Mouse (Mus musculus): Measurements from ENCODE around the gene Ube2o. TPM values are rescaled to one million over a fixed set of nuclear protein-coding genes. Genes with fewer than 3 reads are reported as not detected.

The Ube2o gene
- polyA plus RNA-seq, 1 experiment = 29.8 TPM

- Histone ChIP-seq H3K4me3 (ENCODE audit: insufficient read depth, low read length) (peak overlapping the region; percentile 57), H3K27ac (ENCODE audit: insufficient read depth, low read length) (peak overlapping the region; percentile 34), H3K4me1 (ENCODE audit: control insufficient read depth, insufficient read depth, low read length) (0 out of 2 replicates have a peak, but pooled peaks cover 2% of the 10 kb centered on the region)
- TF ChIP-seq POLR2A (IDR thresholded peaks at IDR 0.05; ENCODE audit: low read depth, low read length) = peak; percentile 82
- TF ChIP-seq CTCF (IDR thresholded peaks at IDR 0.05; ENCODE audit: borderline replicate concordance, insufficient read depth, low read length) = no peak
Observed at GRCm38 (mm10) chr11:116624131-116624832, 43.0 kb upstream of the Ube2o start.

DNA sequence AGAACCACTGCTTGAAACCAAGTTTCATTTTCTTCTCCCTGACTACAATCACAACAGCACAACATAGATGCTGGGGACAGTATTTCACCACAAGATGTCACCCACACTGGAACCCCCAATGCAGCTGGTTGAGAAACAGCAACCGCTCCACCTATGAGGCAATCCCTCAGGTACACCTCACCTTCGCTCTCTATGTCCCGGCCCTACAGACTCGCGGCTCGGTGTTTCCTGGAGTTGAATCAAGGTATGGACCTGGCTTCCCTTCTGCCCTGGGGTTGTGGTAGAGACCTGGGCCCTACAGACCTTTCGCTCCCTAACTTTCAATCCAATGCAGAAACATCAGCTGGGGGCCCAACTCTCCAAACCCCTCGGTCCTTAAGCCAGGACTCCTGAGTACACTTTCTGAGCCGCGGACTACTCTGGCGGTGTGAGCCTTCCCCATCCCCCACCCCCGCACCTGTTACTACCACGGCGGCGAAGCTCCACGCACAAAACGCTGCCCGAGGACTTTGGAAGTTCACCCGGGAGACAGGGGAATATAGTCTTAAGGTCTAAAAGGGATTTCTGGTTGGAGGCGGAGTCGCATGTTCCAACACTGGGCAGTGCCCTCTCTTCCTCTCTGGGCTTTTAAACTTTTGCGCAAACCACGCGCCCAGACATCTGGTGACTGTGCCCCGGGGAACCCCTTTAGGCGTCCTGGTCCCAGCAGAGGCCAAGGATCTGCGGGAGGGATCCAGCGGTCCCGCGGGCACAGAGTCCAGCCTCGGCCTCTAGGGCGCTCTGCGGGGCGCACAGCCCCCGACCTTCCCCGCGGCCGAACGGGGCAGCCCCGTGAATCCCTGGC is 42.3 kb upstream of the Ube2o start:
- Histone ChIP-seq H3K4me3 (ENCODE audit: insufficient read depth, low read length) (peak overlapping the region; percentile 57), H3K4me1 (ENCODE audit: control insufficient read depth, insufficient read depth, low read length) (0 out of 2 replicates have a peak, but pooled peaks cover 2% of the 10 kb centered on the region), H3K27ac (ENCODE audit: insufficient read depth, low read length) (no peak overlapping the region)
- TF ChIP-seq CTCF (IDR thresholded peaks at IDR 0.05; ENCODE audit: borderline replicate concordance, insufficient read depth, low read length) (no peak), POLR2A (IDR thresholded peaks at IDR 0.05; ENCODE audit: low read depth, low read length) (no peak)

DNA sequence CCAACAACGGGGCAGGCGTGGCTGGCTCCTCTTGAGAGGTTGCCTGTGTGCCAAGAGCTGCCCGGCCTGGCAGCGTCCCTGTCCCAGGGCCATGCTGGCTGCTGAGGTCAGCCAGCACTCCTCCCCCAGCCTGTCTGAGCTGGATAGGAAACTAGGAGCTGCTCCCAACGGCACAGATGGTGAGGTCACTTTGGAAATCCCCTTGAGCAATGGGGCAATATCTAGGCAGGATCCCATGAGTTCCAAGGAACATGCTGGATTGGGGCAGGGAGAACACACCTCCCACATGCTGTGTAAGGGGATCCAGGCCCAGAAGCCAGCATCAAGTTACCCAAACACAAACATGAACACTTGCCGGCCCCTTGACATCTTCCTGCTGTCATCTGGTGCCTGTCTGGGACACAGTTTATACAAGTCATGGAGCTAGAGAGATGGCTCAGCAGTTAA is 40.0 kb upstream of the Ube2o start:
- no peak overlapping the region for H3K4me3 ChIP-seq (ENCODE audit: insufficient read depth, low read length)
- peaks cover 6% of the 10 kb centered on the region; the same call in 1 of the 2 replicates for H3K4me1 ChIP-seq (ENCODE audit: control insufficient read depth, insufficient read depth, low read length)
- TF ChIP-seq POLR2A (IDR thresholded peaks at IDR 0.05; ENCODE audit: low read depth, low read length) (no peak), CTCF (IDR thresholded peaks at IDR 0.05; ENCODE audit: borderline replicate concordance, insufficient read depth, low read length) (no peak)
- no peak overlapping the region; the same call in 1 of the 2 replicates for H3K27ac ChIP-seq (ENCODE audit: insufficient read depth, low read length)

GRCm38 (mm10) chr11:116620559-116621253 is 39.5 kb upstream of the Ube2o start:
- no peak overlapping the region; the same call in 1 of the 2 replicates for H3K27ac ChIP-seq (ENCODE audit: insufficient read depth, low read length)
- no peak overlapping the region for H3K4me3 ChIP-seq (ENCODE audit: insufficient read depth, low read length)
- H3K4me1 ChIP-seq (ENCODE audit: control insufficient read depth, insufficient read depth, low read length) = peaks cover 6% of the 10 kb centered on the region; the same call in 1 of the 2 replicates
- TF ChIP-seq CTCF (IDR thresholded peaks at IDR 0.05; ENCODE audit: borderline replicate concordance, insufficient read depth, low read length) (no peak), POLR2A (IDR thresholded peaks at IDR 0.05; ENCODE audit: low read depth, low read length) (no peak)

GRCm38 (mm10) chr11:116620073-116620472 is 38.8 kb upstream of the Ube2o start:
- TF ChIP-seq POLR2A (IDR thresholded peaks at IDR 0.05; ENCODE audit: low read depth, low read length) (no peak), CTCF (IDR thresholded peaks at IDR 0.05; ENCODE audit: borderline replicate concordance, insufficient read depth, low read length) (no peak)
- Histone ChIP-seq H3K4me3 (ENCODE audit: insufficient read depth, low read length) (no peak overlapping the region), H3K4me1 (ENCODE audit: control insufficient read depth, insufficient read depth, low read length) (peaks cover 6% of the 10 kb centered on the region; the same call in 1 of the 2 replicates), H3K27ac (ENCODE audit: insufficient read depth, low read length) (no peak overlapping the region)

DNA sequence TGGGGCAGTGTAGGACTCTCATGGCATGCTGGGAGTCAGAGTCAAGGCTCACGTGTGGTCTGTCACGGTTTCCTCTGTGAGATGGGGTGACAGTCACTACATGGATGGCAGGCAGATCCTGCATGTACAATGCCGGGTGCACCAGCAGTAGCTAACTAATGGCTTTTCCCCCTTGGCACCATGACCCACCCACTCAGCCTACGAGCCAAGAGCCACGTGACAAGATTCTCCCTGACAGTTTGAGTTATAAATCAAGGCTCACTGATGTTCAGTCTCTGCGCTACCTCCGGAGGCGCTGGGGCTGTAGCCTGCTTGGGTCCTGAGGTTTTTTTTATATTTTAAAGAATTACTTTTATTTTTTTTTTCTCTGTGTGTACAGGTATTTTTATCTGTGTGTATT is 38.3 kb upstream of the Ube2o start:
- Histone ChIP-seq H3K4me1 (ENCODE audit: control insufficient read depth, insufficient read depth, low read length) (peaks cover 6% of the 10 kb centered on the region; the same call in 1 of the 2 replicates), H3K4me3 (ENCODE audit: insufficient read depth, low read length) (no peak overlapping the region), H3K27ac (ENCODE audit: insufficient read depth, low read length) (no peak overlapping the region)
- TF ChIP-seq CTCF (IDR thresholded peaks at IDR 0.05; ENCODE audit: borderline replicate concordance, insufficient read depth, low read length) (no peak), POLR2A (IDR thresholded peaks at IDR 0.05; ENCODE audit: low read depth, low read length) (no peak)

DNA sequence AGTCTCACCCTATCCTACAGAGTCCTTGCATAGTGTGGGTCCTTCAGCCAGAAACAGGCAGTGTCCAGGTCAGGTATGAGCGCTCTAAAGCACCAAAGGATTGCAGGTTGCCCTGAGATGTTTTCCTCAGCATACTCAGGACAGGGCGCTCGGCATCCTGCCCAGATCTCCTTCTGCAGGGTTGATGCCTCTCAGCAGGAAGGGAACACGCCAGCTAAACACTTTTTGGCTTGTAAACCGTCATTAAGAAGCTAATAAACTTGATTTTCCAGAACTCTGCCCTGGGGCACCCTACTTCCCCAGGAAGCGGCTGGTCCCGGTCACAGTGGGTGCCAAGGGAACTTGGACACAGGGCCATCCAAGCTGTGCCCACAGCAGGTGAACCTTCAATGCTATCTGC is 37.9 kb upstream of the Ube2o start:
- TF ChIP-seq CTCF (IDR thresholded peaks at IDR 0.05; ENCODE audit: borderline replicate concordance, insufficient read depth, low read length) = no peak
- no peak for TF ChIP-seq POLR2A (IDR thresholded peaks at IDR 0.05; ENCODE audit: low read depth, low read length)
- Histone ChIP-seq H3K27ac (ENCODE audit: insufficient read depth, low read length) (no peak overlapping the region), H3K4me1 (ENCODE audit: control insufficient read depth, insufficient read depth, low read length) (peaks cover 6% of the 10 kb centered on the region; the same call in 1 of the 2 replicates), H3K4me3 (ENCODE audit: insufficient read depth, low read length) (no peak overlapping the region)

DNA sequence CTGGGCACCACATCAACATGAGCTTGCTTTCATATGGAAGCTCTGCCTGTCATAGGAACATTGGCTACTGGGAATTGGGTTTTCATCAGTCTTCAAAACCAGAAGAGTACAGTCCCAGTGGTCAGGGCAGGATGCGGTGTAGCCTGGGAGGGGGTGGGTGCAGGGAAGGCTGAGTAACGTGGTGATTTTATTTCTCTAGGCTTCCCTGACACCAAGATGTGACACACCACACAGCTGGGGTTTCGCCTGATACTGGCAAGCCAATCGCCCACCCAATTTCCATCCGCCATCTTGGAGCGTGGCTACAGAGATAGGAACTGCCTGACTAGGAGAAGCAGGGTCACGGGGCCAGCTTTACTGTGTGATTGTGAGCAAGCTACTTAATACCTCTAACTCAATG is 37.4 kb upstream of the Ube2o start:
- no peak for TF ChIP-seq CTCF (IDR thresholded peaks at IDR 0.05; ENCODE audit: borderline replicate concordance, insufficient read depth, low read length)
- TF ChIP-seq POLR2A (IDR thresholded peaks at IDR 0.05; ENCODE audit: low read depth, low read length) = no peak
- H3K27ac ChIP-seq (ENCODE audit: insufficient read depth, low read length) = no peak overlapping the region
- no peak overlapping the region for H3K4me3 ChIP-seq (ENCODE audit: insufficient read depth, low read length)
- peaks cover 6% of the 10 kb centered on the region; the same call in 1 of the 2 replicates for H3K4me1 ChIP-seq (ENCODE audit: control insufficient read depth, insufficient read depth, low read length)

DNA sequence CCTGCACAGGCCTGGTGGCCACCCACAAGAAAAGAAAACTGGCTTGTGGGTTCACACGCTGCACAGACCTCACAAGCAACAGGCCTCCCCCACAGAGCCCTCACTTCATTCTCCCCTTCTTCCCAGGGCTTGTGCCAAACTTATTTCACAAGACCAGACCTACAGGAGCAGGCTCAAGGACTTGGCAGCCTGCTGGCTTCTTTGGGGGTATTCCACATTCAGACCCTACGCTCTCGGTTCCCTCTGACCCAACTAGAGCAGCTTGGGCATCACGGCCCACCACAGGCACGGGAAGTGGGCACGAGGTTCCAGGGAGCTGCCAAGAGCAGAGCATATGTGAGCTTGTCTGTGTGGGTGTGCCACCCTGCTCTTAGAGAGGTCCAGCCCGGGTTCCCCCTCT is 36.4 kb upstream of the Ube2o start:
- TF ChIP-seq CTCF (IDR thresholded peaks at IDR 0.05; ENCODE audit: borderline replicate concordance, insufficient read depth, low read length) (no peak), POLR2A (IDR thresholded peaks at IDR 0.05; ENCODE audit: low read depth, low read length) (no peak)
- Histone ChIP-seq H3K4me1 (ENCODE audit: control insufficient read depth, insufficient read depth, low read length) (peaks cover 6% of the 10 kb centered on the region; the same call in 1 of the 2 replicates), H3K27ac (ENCODE audit: insufficient read depth, low read length) (no peak overlapping the region), H3K4me3 (ENCODE audit: insufficient read depth, low read length) (no peak overlapping the region)

Data from embryonic fibroblast, embryonic 13.5 days (primary cell).